Mouse (Mus musculus): Measurements from ENCODE around the gene 1500011B03Rik.
A peak's percentile ranks its signal among the peaks of the same experiment; 100 is the strongest.

1500011B03Rik gene

DNA sequence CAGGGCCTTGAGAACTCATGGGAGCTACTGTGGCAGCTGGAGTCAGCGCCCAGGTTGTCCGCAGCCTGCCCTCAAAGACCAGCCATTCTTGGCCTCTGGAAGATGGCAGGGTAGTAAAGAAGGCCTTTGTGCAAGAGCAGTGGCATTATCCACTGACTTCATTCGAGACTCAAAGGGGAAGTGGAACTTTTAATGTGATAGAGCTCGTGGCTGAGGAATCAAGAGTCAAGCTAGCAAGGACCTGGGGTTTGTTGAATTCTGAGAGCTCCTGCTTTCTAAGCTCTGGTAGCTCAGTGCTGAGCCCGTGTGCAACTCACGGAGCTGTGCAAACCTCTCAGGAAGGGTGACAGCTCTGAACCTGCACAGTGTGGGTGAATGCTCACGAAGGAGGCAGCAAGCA is 42.4 kb downstream of the 1500011B03Rik start:
- no peak for DNase-seq (ENCODE audit: low spot score)

GRCm38 (mm10) chr5:114779956-114780489 is 43.2 kb downstream of the 1500011B03Rik start:
- DNase-seq (ENCODE audit: low spot score): no peak

- DNase-seq (ENCODE audit: low spot score): no peak
Observed at GRCm38 (mm10) chr5:114776174-114776573, 47.1 kb downstream of the 1500011B03Rik start.

GRCm38 (mm10) chr5:114775056-114775979 is 48.0 kb downstream of the 1500011B03Rik start, which contains the start of gene Git2:
Git2 (minus strand) TSS chr5:114775517.
- DNase-seq (ENCODE audit: low spot score): no peak

GRCm38 (mm10) chr5:114774403-114775051 is 48.7 kb downstream of the 1500011B03Rik start, which contains the start of gene Ankrd13a:
Ankrd13a (plus strand) TSS chr5:114774677.
- peak; percentile 81 for DNase-seq (ENCODE audit: low spot score)

- peak; percentile 20 for DNase-seq (ENCODE audit: low spot score)
Observed at GRCm38 (mm10) chr5:114773780-114774179, 49.5 kb downstream of the 1500011B03Rik start.

DNA sequence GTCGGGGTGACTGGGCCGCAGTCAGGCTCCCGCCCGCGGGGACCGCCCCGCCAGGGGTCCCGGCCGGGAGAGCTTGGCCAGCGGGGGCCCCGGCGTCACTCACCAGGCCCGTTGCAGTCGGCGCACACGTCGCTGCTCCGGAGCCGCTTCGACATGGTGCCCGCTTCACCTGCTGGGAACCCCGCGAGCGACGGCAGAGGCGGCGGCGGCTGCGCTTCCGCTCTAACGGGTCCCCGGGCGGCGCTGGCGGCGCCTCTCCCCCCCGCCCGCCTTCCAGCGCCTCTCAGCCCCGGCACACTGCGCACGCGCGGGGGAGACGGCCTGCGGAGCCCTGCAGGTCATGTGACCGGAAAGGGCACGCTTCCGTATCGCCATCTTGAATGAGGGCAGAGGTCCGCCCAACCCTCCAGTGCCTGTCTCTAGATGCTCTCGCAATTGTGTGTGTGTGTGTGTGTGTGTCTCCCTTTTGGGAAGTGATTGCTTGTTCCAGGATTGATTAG is 50.0 kb downstream of the 1500011B03Rik start:
- peak; percentile 97 for DNase-seq (ENCODE audit: low spot score)

DNA sequence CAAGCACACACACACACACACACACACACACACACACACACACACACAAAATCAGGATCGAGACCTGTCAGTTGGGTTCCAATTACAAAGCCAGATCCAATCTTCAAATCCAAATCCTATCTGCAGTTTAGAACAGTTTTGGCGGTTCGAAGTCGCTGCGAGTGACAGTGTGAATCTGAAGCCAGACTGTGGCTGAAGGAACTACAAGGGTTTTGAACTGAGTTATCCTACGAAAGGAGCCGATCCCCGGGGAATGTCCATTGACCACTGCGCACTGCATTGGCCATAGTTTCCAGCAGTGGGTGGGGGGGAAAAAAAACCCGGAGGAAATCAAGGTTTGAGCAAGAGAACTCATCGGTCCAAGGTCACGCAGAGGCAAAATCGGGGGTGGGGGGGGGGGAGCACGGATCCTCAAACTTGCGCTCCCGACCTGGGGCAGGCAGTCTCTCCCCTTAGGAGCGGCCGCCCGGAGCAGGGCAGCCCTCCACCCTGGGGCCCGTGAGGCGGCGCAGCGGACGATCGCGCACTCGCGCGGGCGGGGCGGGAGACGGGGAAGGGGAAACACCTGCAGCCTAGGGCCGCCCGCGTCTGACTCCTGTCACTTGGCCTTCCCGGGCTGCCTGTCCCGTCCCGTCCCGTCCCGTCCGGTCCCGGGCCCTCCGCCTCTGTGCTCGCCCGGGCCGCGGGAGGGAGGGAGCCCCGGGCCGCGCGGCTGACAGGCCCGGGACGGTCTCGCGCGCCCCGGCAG is 50.6 kb downstream of the 1500011B03Rik start:
- peak; percentile 53 for DNase-seq (ENCODE audit: low spot score)

- DNase-seq (ENCODE audit: low spot score): no peak
Observed at GRCm38 (mm10) chr5:114771796-114772195, 51.5 kb downstream of the 1500011B03Rik start.

- DNase-seq (ENCODE audit: low spot score): no peak
Observed at GRCm38 (mm10) chr5:114769786-114770185, 53.5 kb downstream of the 1500011B03Rik start.

DNA sequence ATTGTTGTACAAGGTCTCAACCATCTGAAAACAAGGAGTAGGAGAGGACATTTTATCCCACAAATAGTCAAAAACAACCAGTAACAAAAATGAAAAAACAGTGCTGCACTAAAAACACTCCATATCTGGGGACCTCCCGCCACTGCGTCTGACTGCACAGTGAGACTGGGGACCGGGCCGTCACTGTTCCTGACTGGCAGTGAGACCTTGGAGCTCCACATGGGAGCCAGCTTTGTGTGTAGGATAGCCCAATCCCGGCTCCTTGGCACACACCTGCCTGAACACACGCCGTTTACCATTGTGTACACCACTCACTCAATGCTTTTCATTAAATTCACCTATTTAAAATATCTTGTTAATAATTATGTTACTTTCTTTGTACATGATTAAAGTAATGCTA is 56.1 kb downstream of the 1500011B03Rik start:
- DNase-seq (ENCODE audit: low spot score): no peak

- no peak for DNase-seq (ENCODE audit: low spot score)
Observed at GRCm38 (mm10) chr5:114766686-114767085, 56.6 kb downstream of the 1500011B03Rik start.

DNA sequence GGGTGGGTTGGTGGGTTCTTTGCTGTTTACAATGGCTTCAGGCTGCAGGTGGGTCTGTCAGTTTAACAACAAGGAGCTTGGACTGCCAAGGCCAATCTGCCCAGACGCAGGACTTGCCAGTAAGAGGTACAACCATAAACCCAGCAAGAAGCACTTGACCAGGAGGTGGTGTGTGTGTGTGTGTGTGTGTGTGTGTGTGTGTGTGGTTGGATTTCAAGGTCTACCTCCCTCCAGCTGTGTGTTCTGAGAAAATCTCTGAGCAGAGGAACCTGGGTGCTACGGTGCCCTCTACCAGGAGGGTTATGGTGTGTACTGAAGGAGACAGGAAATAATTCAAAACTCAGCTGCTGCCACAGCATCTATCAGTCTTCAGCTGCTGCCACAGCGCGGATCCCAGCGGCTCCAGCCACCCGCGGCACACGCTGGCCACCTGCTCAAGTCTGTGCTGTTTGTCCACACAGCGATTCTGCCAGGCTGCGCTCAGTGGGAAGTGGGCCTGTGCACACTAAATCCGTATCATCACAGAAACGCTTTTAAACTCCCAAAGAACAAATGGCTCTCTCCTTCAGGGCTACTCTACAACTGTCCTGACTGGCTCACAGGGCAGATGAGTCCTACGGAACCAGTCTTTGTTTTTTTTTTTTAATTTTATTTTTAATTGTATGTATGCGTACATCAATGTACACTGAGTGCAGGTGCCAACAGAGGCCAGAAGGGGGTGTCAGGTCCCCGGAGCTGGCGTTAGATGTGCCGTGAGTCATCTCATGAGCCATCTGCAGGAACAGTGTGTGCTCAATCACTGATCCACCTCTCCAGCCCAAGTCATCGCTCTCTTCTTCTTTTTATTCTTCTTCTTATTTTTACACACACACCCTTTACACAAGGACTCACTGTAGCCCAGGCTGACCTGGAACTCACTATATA is 58.2 kb downstream of the 1500011B03Rik start:
- DNase-seq (ENCODE audit: low spot score): no peak

- DNase-seq (ENCODE audit: low spot score): no peak
Observed at GRCm38 (mm10) chr5:114761980-114762379, 61.3 kb downstream of the 1500011B03Rik start.

DNA sequence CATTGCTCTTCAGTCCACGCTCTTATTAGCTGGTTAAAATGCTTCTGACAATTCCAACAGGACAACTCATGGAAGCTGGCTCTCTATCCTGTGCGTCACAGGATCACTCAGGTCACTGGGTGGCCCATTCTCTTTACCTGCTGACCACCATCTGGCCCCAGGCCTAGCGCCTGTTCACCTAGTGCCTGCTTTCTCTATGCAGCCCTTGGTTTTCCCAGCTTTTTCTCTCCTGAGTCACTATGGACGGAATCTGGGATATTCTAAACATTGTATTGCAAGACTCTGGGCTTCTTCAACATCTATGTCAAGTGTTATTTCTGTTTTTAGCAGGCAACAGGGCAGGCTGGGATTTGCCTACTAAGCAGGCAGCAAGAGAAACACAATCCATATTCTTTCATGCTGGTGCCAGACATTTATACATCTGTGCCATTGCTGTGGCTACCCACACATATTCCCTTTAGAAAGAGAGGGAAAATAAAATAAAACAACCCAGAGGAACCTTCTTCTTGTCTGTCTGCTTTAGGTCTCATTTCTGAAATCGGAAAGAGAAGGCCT is 63.7 kb downstream of the 1500011B03Rik start:
- no peak for DNase-seq (ENCODE audit: low spot score)
